Mouse (Mus musculus) kidney, embryonic 15.5 days (tissue): ENCODE results near the gene Tmem135. TPM values are rescaled to one million over a fixed set of nuclear protein-coding genes. Genes with fewer than 3 reads are reported as not detected.
A peak's percentile ranks its signal among the peaks of the same experiment; 100 is the strongest.

Source experiments
- ATAC-seq: fragments of 200-750 bp; cut with Nextera tagmentation; replicated peaks from 2 replicates; pipeline ENCODE4 v1.8.0; 2017; ENCODE audit warnings: moderate TSS enrichment; ENCODE audit not compliant: low FRiP score
- H3K27ac ChIP-seq: fragments of 300-500 bp; sonication (generic); 2 replicates; pipeline ENCODE4 v1.5.1; 2015; ENCODE audit warnings: mild to moderate bottlenecking, inconsistent platforms
- H3K27me3 ChIP-seq: fragments of 300-500 bp; sonication (generic); 2 replicates; pipeline ENCODE4 v1.6.1; 2015; ENCODE audit warnings: inconsistent platforms
- H3K36me3 ChIP-seq: fragments of 300-500 bp; sonication (generic); 2 replicates; pipeline ENCODE4 v1.6.1; 2015; ENCODE audit warnings: inconsistent platforms
- H3K4me1 ChIP-seq: fragments of 300-500 bp; sonication (generic); 2 replicates; pipeline ENCODE4 v1.6.1; 2015; ENCODE audit warnings: inconsistent platforms
- H3K4me2 ChIP-seq: fragments of 300-500 bp; sonication (generic); 2 replicates; pipeline ENCODE4 v1.6.1; 2015; ENCODE audit warnings: moderate library complexity, mild to moderate bottlenecking, inconsistent platforms
- H3K4me3 ChIP-seq: fragments of 300-500 bp; sonication (generic); replicated peaks from 2 replicates; pipeline ENCODE4 v1.5.1; 2015; ENCODE audit warnings: mild to moderate bottlenecking, inconsistent platforms
- H3K9ac ChIP-seq: fragments of 300-500 bp; sonication (generic); 2 replicates; pipeline ENCODE4 v1.6.1; 2015; ENCODE audit warnings: mild to moderate bottlenecking, inconsistent platforms
- H3K9me3 ChIP-seq: fragments of 300-500 bp; sonication (generic); replicated peaks from 2 replicates; pipeline ENCODE4 v1.6.1; 2016; ENCODE audit warnings: inconsistent platforms
- WGBS: fragments of 180-500 bp; shearing (Covaris S2); methylation state at CpG from one replicate; pipeline ENCODE4 v1.1.7; 2015; ENCODE audit warnings: mixed read lengths; 5-methylcytosine and 5-hydroxymethylcytosine counted together
- polyA plus RNA-seq: library from polyadenylated mRNA; unstranded; fragments of >200 nt; fragmentation: Nextera tagmentation; extraction: Ambion mirVana; gene quantifications from 2 replicates; pipeline ENCODE4 v1.2.1, GENCODE M21; 2015

The Tmem135 gene
- polyA plus RNA-seq, 1 experiment from 2014 or later, result 34.0 TPM

- Histone ChIP-seq H3K36me3 (no peaks in the 10 kb centered on the region), H3K27me3 (no peaks in the 10 kb centered on the region), H3K4me3 (no peak overlapping the region), H3K27ac (0 out of 2 replicates have a peak overlapping the region, but pooled peaks have one; percentile 42), H3K9me3 (no peaks in the 10 kb centered on the region), H3K4me1 (peaks cover 2% of the 10 kb centered on the region; the same call in 1 of the 2 replicates), H3K4me2 (no peak overlapping the region), H3K9ac (no peak overlapping the region)
- 53% methylated on average over 5 of the region's 5 CpGs for WGBS
- no peak for ATAC-seq
Measured at GRCm38 (mm10) chr7:89193459-89193858, 210.6 kb downstream of the Tmem135 start.

- WGBS, result 54% methylated on average over 4 of the region's 4 CpGs
- no peaks in the 10 kb centered on the region for H3K9me3 ChIP-seq
- H3K4me2 ChIP-seq, result no peak overlapping the region
- H3K4me1 ChIP-seq, result 0 out of 2 replicates have a peak, but pooled peaks cover 9% of the 10 kb centered on the region
- no peaks in the 10 kb centered on the region for H3K27me3 ChIP-seq
- H3K27ac ChIP-seq, result peak overlapping the region; percentile 57
- H3K36me3 ChIP-seq, result no peaks in the 10 kb centered on the region
- no peak overlapping the region for H3K9ac ChIP-seq
- H3K4me3 ChIP-seq, result no peak overlapping the region
- no peak for ATAC-seq
Measured at GRCm38 (mm10) chr7:89183928-89184327, 220.1 kb downstream of the Tmem135 start.

GRCm38 (mm10) chr7:89182943-89183342, 221.1 kb downstream of the Tmem135 start:
- Histone ChIP-seq H3K4me1 (0 out of 2 replicates have a peak, but pooled peaks cover 9% of the 10 kb centered on the region), H3K9me3 (no peaks in the 10 kb centered on the region), H3K36me3 (no peaks in the 10 kb centered on the region), H3K27ac (no peak overlapping the region), H3K9ac (no peak overlapping the region), H3K4me3 (no peak overlapping the region), H3K27me3 (no peaks in the 10 kb centered on the region), H3K4me2 (no peak overlapping the region)
- WGBS, result 57% methylated on average over 5 of the region's 5 CpGs
- ATAC-seq, result no peak

- H3K4me3 ChIP-seq, result no peak overlapping the region
- H3K27ac ChIP-seq, result no peak overlapping the region
- H3K9ac ChIP-seq, result no peak overlapping the region
- H3K4me2 ChIP-seq, result no peak overlapping the region
- ATAC-seq, result no peak
- H3K36me3 ChIP-seq, result no peaks in the 10 kb centered on the region
- 52% methylated on average over 1 of the region's 1 CpGs for WGBS
- H3K9me3 ChIP-seq, result no peaks in the 10 kb centered on the region
- 0 out of 2 replicates have a peak, but pooled peaks cover 9% of the 10 kb centered on the region for H3K4me1 ChIP-seq
- H3K27me3 ChIP-seq, result no peaks in the 10 kb centered on the region
Measured at GRCm38 (mm10) chr7:89181285-89181684, 222.7 kb downstream of the Tmem135 start.

GRCm38 (mm10) chr7:89178601-89179000, 225.4 kb downstream of the Tmem135 start:
- H3K36me3 ChIP-seq, result no peaks in the 10 kb centered on the region
- H3K4me1 ChIP-seq, result 0 out of 2 replicates have a peak, but pooled peaks cover 6% of the 10 kb centered on the region
- no peaks in the 10 kb centered on the region for H3K27me3 ChIP-seq
- no peak for ATAC-seq
- WGBS, result 77% methylated on average over 2 of the region's 2 CpGs
- no peak overlapping the region for H3K9ac ChIP-seq
- no peak overlapping the region for H3K4me2 ChIP-seq
- H3K9me3 ChIP-seq, result no peaks in the 10 kb centered on the region
- peak overlapping the region; percentile 7; the same call in 1 of the 2 replicates for H3K27ac ChIP-seq
- no peak overlapping the region for H3K4me3 ChIP-seq

GRCm38 (mm10) chr7:89177926-89178325, 226.1 kb downstream of the Tmem135 start:
- ATAC-seq, result no peak
- no peaks in the 10 kb centered on the region for H3K36me3 ChIP-seq
- H3K4me1 ChIP-seq, result 0 out of 2 replicates have a peak, but pooled peaks cover 6% of the 10 kb centered on the region
- H3K9me3 ChIP-seq, result no peaks in the 10 kb centered on the region
- H3K27me3 ChIP-seq, result no peaks in the 10 kb centered on the region
- H3K27ac ChIP-seq, result no peak overlapping the region
- H3K4me2 ChIP-seq, result no peak overlapping the region
- H3K4me3 ChIP-seq, result no peak overlapping the region
- H3K9ac ChIP-seq, result no peak overlapping the region

- Histone ChIP-seq H3K4me3 (no peak overlapping the region), H3K4me2 (no peak overlapping the region), H3K27ac (no peak overlapping the region), H3K9ac (no peak overlapping the region), H3K36me3 (no peaks in the 10 kb centered on the region), H3K4me1 (no peaks in the 10 kb centered on the region), H3K9me3 (no peaks in the 10 kb centered on the region), H3K27me3 (no peaks in the 10 kb centered on the region)
- 87% methylated on average over 4 of the region's 4 CpGs for WGBS
- ATAC-seq, result no peak
Measured at GRCm38 (mm10) chr7:89174430-89174829, 229.6 kb downstream of the Tmem135 start.

- no peak overlapping the region for H3K27ac ChIP-seq
- H3K36me3 ChIP-seq, result no peaks in the 10 kb centered on the region
- H3K4me2 ChIP-seq, result no peak overlapping the region
- ATAC-seq, result no peak
- no peaks in the 10 kb centered on the region for H3K9me3 ChIP-seq
- no peaks in the 10 kb centered on the region for H3K27me3 ChIP-seq
- H3K4me1 ChIP-seq, result no peaks in the 10 kb centered on the region
- no peak overlapping the region for H3K4me3 ChIP-seq
- WGBS, result 76% methylated on average over 1 of the region's 1 CpGs
- H3K9ac ChIP-seq, result no peak overlapping the region
Measured at GRCm38 (mm10) chr7:89173018-89173417, 231.0 kb downstream of the Tmem135 start.

- Histone ChIP-seq H3K27me3 (no peaks in the 10 kb centered on the region), H3K4me1 (no peaks in the 10 kb centered on the region), H3K9ac (no peak overlapping the region), H3K4me2 (no peak overlapping the region), H3K9me3 (no peaks in the 10 kb centered on the region), H3K4me3 (no peak overlapping the region), H3K27ac (no peak overlapping the region), H3K36me3 (no peaks in the 10 kb centered on the region)
- WGBS, result 81% methylated on average over 4 of the region's 4 CpGs
- ATAC-seq, result no peak
Measured at GRCm38 (mm10) chr7:89171790-89172467, 232.1 kb downstream of the Tmem135 start.

- H3K4me2 ChIP-seq, result no peak overlapping the region
- WGBS, result 31% methylated on average over 2 of the region's 2 CpGs
- no peak overlapping the region for H3K9ac ChIP-seq
- H3K4me1 ChIP-seq, result no peaks in the 10 kb centered on the region
- no peaks in the 10 kb centered on the region for H3K36me3 ChIP-seq
- no peak overlapping the region for H3K27ac ChIP-seq
- no peak overlapping the region for H3K4me3 ChIP-seq
- no peak for ATAC-seq
- no peaks in the 10 kb centered on the region for H3K27me3 ChIP-seq
- no peaks in the 10 kb centered on the region for H3K9me3 ChIP-seq
Measured at GRCm38 (mm10) chr7:89168606-89169005, 235.4 kb downstream of the Tmem135 start.

- Histone ChIP-seq H3K4me2 (no peak overlapping the region), H3K4me3 (no peak overlapping the region), H3K9ac (no peak overlapping the region), H3K27ac (no peak overlapping the region), H3K4me1 (0 out of 2 replicates have a peak, but pooled peaks cover 4% of the 10 kb centered on the region), H3K36me3 (no peaks in the 10 kb centered on the region), H3K27me3 (no peaks in the 10 kb centered on the region), H3K9me3 (no peaks in the 10 kb centered on the region)
- ATAC-seq, result no peak
- 77% methylated on average over 4 of the region's 4 CpGs for WGBS
Measured at GRCm38 (mm10) chr7:89165528-89165927, 238.5 kb downstream of the Tmem135 start.

GRCm38 (mm10) chr7:89161610-89162378, 242.2 kb downstream of the Tmem135 start:
- Histone ChIP-seq H3K27me3 (no peaks in the 10 kb centered on the region), H3K4me3 (no peak overlapping the region), H3K36me3 (peaks cover 18% of the 10 kb centered on the region), H3K27ac (no peak overlapping the region), H3K9me3 (no peaks in the 10 kb centered on the region), H3K9ac (no peak overlapping the region), H3K4me2 (no peak overlapping the region), H3K4me1 (0 out of 2 replicates have a peak, but pooled peaks cover 4% of the 10 kb centered on the region)
- ATAC-seq, result no peak
- WGBS, result 72% methylated on average over 6 of the region's 6 CpGs
